Mouse (Mus musculus) hindbrain, postnatal 0 days (tissue): Measurements from ENCODE around the gene Pold1. TPM values are rescaled to one million over a fixed set of nuclear protein-coding genes. Genes with fewer than 3 reads are reported as not detected.

Experiments used
- ATAC-seq: fragments of 200-750 bp; cut with Nextera tagmentation; 2 replicates; pipeline ENCODE4 v1.8.0; 2017; ENCODE audit warnings: mild to moderate bottlenecking, moderate TSS enrichment, moderate library complexity
- DNase-seq: peaks from one replicate; pipeline ENCODE4 v3.0.0-alpha.2; 2015; ENCODE audit warnings: low spot score
- H3K27ac ChIP-seq: fragments of 300-500 bp; sonication (generic); 2 replicates; pipeline ENCODE4 v1.5.1; 2014; ENCODE audit warnings: mild to moderate bottlenecking
- H3K27me3 ChIP-seq: fragments of 300-500 bp; sonication (generic); 2 replicates; pipeline ENCODE4 v1.6.1; 2014; ENCODE audit warnings: low read length, mixed read lengths; ENCODE audit not compliant: insufficient read depth
- H3K36me3 ChIP-seq: fragments of 300-500 bp; sonication (generic); 2 replicates; pipeline ENCODE4 v1.6.1; 2014; ENCODE audit warnings: low read length, mixed read lengths; ENCODE audit not compliant: insufficient read depth
- H3K4me1 ChIP-seq: fragments of 300-500 bp; sonication (generic); 2 replicates; pipeline ENCODE4 v1.6.1; 2014; ENCODE audit warnings: antibody characterized with exemption, low read length, mixed read lengths; ENCODE audit not compliant: insufficient read depth
- H3K4me2 ChIP-seq: fragments of 300-500 bp; sonication (generic); 2 replicates; pipeline ENCODE4 v1.6.1; 2014; ENCODE audit warnings: low read depth, mild to moderate bottlenecking, low read length, moderate library complexity, mixed read lengths
- H3K4me3 ChIP-seq: fragments of 300-500 bp; sonication (generic); 2 replicates; pipeline ENCODE4 v1.5.1; 2014; ENCODE audit warnings: low read length
- H3K9ac ChIP-seq: fragments of 300-500 bp; sonication (generic); replicated peaks from 2 replicates; pipeline ENCODE4 v1.6.1; 2014; ENCODE audit warnings: mild to moderate bottlenecking, low read length, moderate library complexity, mixed read lengths
- H3K9me3 ChIP-seq: fragments of 300-500 bp; sonication (generic); 2 replicates; pipeline ENCODE4 v1.6.1; 2016; ENCODE audit warnings: low read length, mixed read lengths
- CTCF ChIP-seq: IDR thresholded peaks from 2 replicates; pipeline ENCODE4 v1.5.1; 2016; ENCODE audit warnings: antibody characterized with exemption, control low read depth, low read depth
- WGBS: fragments of 180-500 bp; shearing (Covaris S2); extraction: QIAGEN DNeasy Blood & Tissue Kit; methylation state at CpG from one replicate; pipeline ENCODE4 v1.1.7; 2014; 5-methylcytosine and 5-hydroxymethylcytosine counted together
- polyA plus RNA-seq: library from polyadenylated mRNA; unstranded; fragments of >200 nt; fragmentation: Nextera tagmentation; extraction: Ambion mirVana; gene quantifications from 2 replicates; pipeline ENCODE4 v1.2.1, GENCODE M21; 2015
- total RNA-seq: library from RNA; depleted of rRNA; stranded (reverse); fragments of >200 nt; gene quantifications from 2 replicates; pipeline ENCODE4 v1.2.3, GENCODE M21; 2014

Pold1 gene
- total and polyA plus RNA-seq, 2 experiments from 2014 or later: 18.7 to 30.0 TPM

DNA sequence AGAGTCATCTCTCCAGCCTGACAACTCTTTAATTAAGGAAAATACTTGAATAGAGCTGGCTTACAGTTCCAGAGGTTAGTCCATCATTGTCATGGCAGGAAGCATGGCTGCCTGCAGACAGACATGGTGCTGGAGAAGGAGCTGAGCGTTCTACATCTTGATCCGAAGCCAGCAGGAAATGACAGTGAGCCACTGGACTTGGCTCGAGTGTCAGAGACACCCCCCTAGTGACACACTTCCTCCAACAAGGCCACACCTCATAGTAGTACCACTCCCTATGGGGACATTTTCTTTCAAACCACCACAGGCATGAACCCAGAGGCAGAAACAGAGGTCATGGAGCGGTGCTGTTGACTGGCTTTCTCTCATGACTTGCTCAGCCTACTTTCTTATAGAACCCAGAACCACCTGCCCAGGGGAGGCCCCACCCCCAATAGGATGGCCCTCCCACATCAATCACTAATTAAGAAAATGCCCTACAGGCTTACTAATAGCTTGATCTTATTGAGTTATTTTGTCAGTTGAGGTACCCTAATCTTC is 35.7 kb upstream of the Pold1 start:
- Histone ChIP-seq H3K27me3 (no peaks in the 10 kb centered on the region), H3K4me2 (no peak overlapping the region), H3K4me3 (no peak overlapping the region), H3K27ac (no peak overlapping the region), H3K9me3 (no peaks in the 10 kb centered on the region), H3K4me1 (peaks cover 14% of the 10 kb centered on the region), H3K9ac (no peak overlapping the region), H3K36me3 (no peaks in the 10 kb centered on the region)
- WGBS: 77% methylated on average over 4 of the region's 4 CpGs
- TF ChIP-seq CTCF: no peak
- DNase-seq (no peak), ATAC-seq (no peak)

DNA sequence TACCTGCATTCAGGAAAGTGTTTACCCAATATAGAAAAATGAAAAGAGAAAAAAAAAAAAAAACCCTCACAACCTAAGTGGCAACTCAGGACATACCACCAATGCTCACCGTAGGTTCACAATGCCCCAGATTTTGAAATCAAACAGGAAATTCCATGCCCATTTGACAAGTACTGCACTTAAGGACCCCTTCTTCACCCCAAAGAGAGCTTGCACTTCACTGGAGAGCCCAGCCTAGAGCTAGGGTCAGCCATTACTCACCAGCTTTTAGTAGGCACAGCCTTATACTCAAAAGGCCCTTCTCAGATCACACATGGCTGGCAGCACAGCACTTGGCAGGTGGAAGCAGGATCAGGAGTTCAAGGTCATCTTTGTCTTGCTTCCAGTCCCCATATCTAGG is 34.5 kb upstream of the Pold1 start:
- H3K36me3 ChIP-seq: no peaks in the 10 kb centered on the region
- no peak overlapping the region for H3K9ac ChIP-seq
- DNase-seq: no peak
- H3K4me1 ChIP-seq: peaks cover 11% of the 10 kb centered on the region
- H3K27ac ChIP-seq: no peak overlapping the region
- no peak for TF ChIP-seq CTCF
- no peaks in the 10 kb centered on the region for H3K27me3 ChIP-seq
- H3K4me3 ChIP-seq: no peak overlapping the region
- H3K4me2 ChIP-seq: no peak overlapping the region
- 89% methylated on average over 1 of the region's 1 CpGs for WGBS
- H3K9me3 ChIP-seq: no peaks in the 10 kb centered on the region
- no peak for ATAC-seq

- Histone ChIP-seq H3K4me3 (no peak overlapping the region), H3K4me2 (no peak overlapping the region), H3K27me3 (no peaks in the 10 kb centered on the region), H3K9ac (no peak overlapping the region), H3K36me3 (no peaks in the 10 kb centered on the region), H3K27ac (no peak overlapping the region), H3K9me3 (no peaks in the 10 kb centered on the region), H3K4me1 (peaks cover 6% of the 10 kb centered on the region)
- DNase-seq: no peak
- WGBS: 86% methylated on average over 5 of the region's 5 CpGs
- ATAC-seq: no peak
- no peak for TF ChIP-seq CTCF
These were observed 34.1 kb upstream of the Pold1 start for GRCm38 (mm10) chr7:44582709-44583108.

- WGBS: 84% methylated on average over 6 of the region's 6 CpGs
- ATAC-seq: no peak
- Histone ChIP-seq H3K4me3 (no peak overlapping the region), H3K27ac (no peak overlapping the region), H3K4me2 (no peak overlapping the region), H3K9ac (no peak overlapping the region), H3K9me3 (no peaks in the 10 kb centered on the region), H3K4me1 (no peaks in the 10 kb centered on the region; the same call in 1 of the 2 replicates), H3K27me3 (no peaks in the 10 kb centered on the region), H3K36me3 (no peaks in the 10 kb centered on the region)
- TF ChIP-seq CTCF: no peak
- no peak for DNase-seq
These were observed 33.0 kb upstream of the Pold1 start for GRCm38 (mm10) chr7:44581637-44582036.

- Histone ChIP-seq H3K9ac (no peak overlapping the region), H3K36me3 (no peaks in the 10 kb centered on the region), H3K4me2 (no peak overlapping the region), H3K27me3 (no peaks in the 10 kb centered on the region), H3K4me1 (no peaks in the 10 kb centered on the region), H3K9me3 (no peaks in the 10 kb centered on the region), H3K27ac (no peak overlapping the region), H3K4me3 (no peak overlapping the region)
- TF ChIP-seq CTCF: peak; percentile 35; the same call in 1 of the 2 replicates
- ATAC-seq (no peak), DNase-seq (no peak)
- WGBS: 30% methylated on average over 5 of the region's 5 CpGs
These were observed 27.7 kb upstream of the Pold1 start for GRCm38 (mm10) chr7:44576333-44576844.

DNA sequence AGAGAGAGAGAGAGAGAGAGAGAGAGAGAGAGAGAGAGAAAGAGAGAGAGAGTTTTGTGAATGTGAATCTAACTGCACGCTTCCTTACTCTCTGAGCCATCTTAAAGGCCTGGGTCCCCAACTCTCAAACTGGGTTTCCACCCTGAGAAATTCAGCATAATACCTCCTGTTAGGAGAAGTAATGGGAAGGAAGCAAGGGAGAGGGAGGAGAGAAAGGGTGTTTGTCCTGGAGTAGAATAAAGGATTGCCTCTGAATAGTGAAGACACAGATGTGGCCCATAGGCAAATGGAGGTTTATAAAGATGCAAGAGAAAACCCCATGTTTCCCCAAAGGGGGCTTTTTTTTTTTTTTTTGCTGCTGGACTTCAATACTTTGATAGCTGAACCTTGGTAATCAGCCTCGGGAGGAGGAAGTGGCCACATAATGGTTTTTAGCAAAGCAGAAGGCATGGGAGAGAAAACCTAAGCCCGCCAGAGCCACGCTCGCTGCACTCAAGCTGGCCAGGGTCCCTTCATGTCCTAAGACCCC is 24.4 kb upstream of the Pold1 start:
- H3K27ac ChIP-seq: no peak overlapping the region
- DNase-seq: no peak
- no peak for ATAC-seq
- WGBS: 76% methylated on average over 5 of the region's 5 CpGs
- H3K4me3 ChIP-seq: no peak overlapping the region
- no peaks in the 10 kb centered on the region for H3K9me3 ChIP-seq
- no peak overlapping the region for H3K4me2 ChIP-seq
- no peaks in the 10 kb centered on the region for H3K36me3 ChIP-seq
- no peak for TF ChIP-seq CTCF
- no peaks in the 10 kb centered on the region for H3K27me3 ChIP-seq
- H3K4me1 ChIP-seq: no peaks in the 10 kb centered on the region
- no peak overlapping the region for H3K9ac ChIP-seq

GRCm38 (mm10) chr7:44572213-44572701 is 23.6 kb upstream of the Pold1 start, which contains the start of gene Napsa:
Gene Napsa, plus strand, starts transcription at chr7:44572380.
- WGBS: 32% methylated on average over 7 of the region's 7 CpGs
- no peak within 1 kb of the TSS for H3K4me3 ChIP-seq
- H3K27me3 ChIP-seq: no peaks in the 10 kb centered on the region
- no peak within 1 kb of the TSS for H3K4me2 ChIP-seq
- ATAC-seq (no peak), DNase-seq (no peak)
- no peaks in the 10 kb centered on the region for H3K4me1 ChIP-seq
- H3K36me3 ChIP-seq: no peaks in the 10 kb centered on the region
- H3K27ac ChIP-seq: no peak within 1 kb of the TSS
- no peaks in the 10 kb centered on the region for H3K9me3 ChIP-seq
- H3K9ac ChIP-seq: no peak within 1 kb of the TSS
- TF ChIP-seq CTCF: no peak
